Mouse (Mus musculus) bone marrow, adult 2 months (tissue): Measurements from ENCODE around the gene Fbxl20. TPM values are rescaled to one million over a fixed set of nuclear protein-coding genes. Genes with fewer than 3 reads are reported as not detected.
A peak's percentile ranks its signal among the peaks of the same experiment; 100 is the strongest.

Source experiments
- H3K27ac ChIP-seq: fragments of 200-500 bp; 2 replicates; pipeline ENCODE4 v1.5.1; 2012; ENCODE audit warnings: low read depth, mild to moderate bottlenecking, control low read depth, inconsistent platforms, low read length; ENCODE audit not compliant: control insufficient read depth, poor library complexity, insufficient read depth
- H3K4me1 ChIP-seq: fragments of 200-500 bp; 2 replicates; pipeline ENCODE4 v1.6.1; 2011; ENCODE audit warnings: low read length; ENCODE audit not compliant: control insufficient read depth, insufficient read depth
- H3K4me3 ChIP-seq: fragments of 200-500 bp; replicated peaks from 2 replicates; pipeline ENCODE3; 2011; ENCODE audit warnings: mild to moderate bottlenecking, low read depth, low read length, control low read depth; ENCODE audit not compliant: control insufficient read depth
- CTCF ChIP-seq: fragments of 200-500 bp; IDR thresholded peaks from 2 replicates; pipeline ENCODE4 v1.5.1; 2011; ENCODE audit warnings: low read length, control low read depth; ENCODE audit not compliant: control insufficient read depth, insufficient read depth
- POLR2A ChIP-seq: fragments of 200-500 bp; IDR thresholded peaks from 2 replicates; pipeline ENCODE4 v1.6.1; 2011; ENCODE audit warnings: low read depth, mild to moderate bottlenecking, control low read depth, low read length, borderline replicate concordance; ENCODE audit not compliant: control insufficient read depth
- WGBS: fragments of 180-500 bp; shearing (Covaris S2); methylation state at CpG from one replicate; pipeline ENCODE4 v1.1.7; 2018; 5-methylcytosine and 5-hydroxymethylcytosine counted together
- polyA plus RNA-seq: library from polyadenylated mRNA; stranded (reverse); fragments of >200 nt; gene quantifications from 2 replicates; pipeline ENCODE4 v1.2.4, GENCODE M21; 2011; ENCODE audit warnings: low replicate concordance; ENCODE audit not compliant: missing spikeins, insufficient read depth, insufficient read length

Gene Fbxl20
- polyA plus RNA-seq, 1 experiment: 10.1 TPM

GRCm38 (mm10) chr11:98060104-98060692, 90.0 kb downstream of the Fbxl20 start:
- Histone ChIP-seq H3K4me3 (no peak overlapping the region), H3K27ac (no peak overlapping the region), H3K4me1 (no peaks in the 10 kb centered on the region)
- WGBS: 76% methylated on average over 5 of the region's 5 CpGs
- TF ChIP-seq CTCF (no peak), POLR2A (no peak)

GRCm38 (mm10) chr11:98059662-98060061, 90.5 kb downstream of the Fbxl20 start:
- Histone ChIP-seq H3K4me1 (no peaks in the 10 kb centered on the region), H3K4me3 (no peak overlapping the region), H3K27ac (no peak overlapping the region)
- TF ChIP-seq CTCF: no peak
- TF ChIP-seq POLR2A: no peak
- WGBS: 62% methylated on average over 7 of the region's 7 CpGs

- WGBS: 69% methylated on average over 5 of the region's 5 CpGs
- H3K4me1 ChIP-seq: no peaks in the 10 kb centered on the region
- TF ChIP-seq POLR2A (no peak), CTCF (no peak)
- no peak overlapping the region for H3K4me3 ChIP-seq
- no peak overlapping the region for H3K27ac ChIP-seq
These were observed 92.2 kb downstream of the Fbxl20 start for GRCm38 (mm10) chr11:98057998-98058397.

GRCm38 (mm10) chr11:98057466-98057865, 92.7 kb downstream of the Fbxl20 start:
- Histone ChIP-seq H3K27ac (no peak overlapping the region), H3K4me1 (no peaks in the 10 kb centered on the region), H3K4me3 (no peak overlapping the region)
- TF ChIP-seq CTCF (no peak), POLR2A (no peak)
- WGBS: 30% methylated on average over 9 of the region's 9 CpGs

- no peak for TF ChIP-seq CTCF
- no peak for TF ChIP-seq POLR2A
- H3K4me1 ChIP-seq: peaks cover 3% of the 10 kb centered on the region
- 4% methylated on average over 44 of the region's 48 CpGs for WGBS
- peak within 1 kb of the TSS; percentile 47 for H3K4me3 ChIP-seq
- H3K27ac ChIP-seq: peak within 1 kb of the TSS; percentile 20; the same call in 1 of the 2 replicates
These were observed 97.0 kb downstream of the Fbxl20 start, which contains the start of gene Stac2 for GRCm38 (mm10) chr11:98052989-98053834. Gene Stac2 (minus strand): TSS chr11:98053462.

- peaks cover 3% of the 10 kb centered on the region for H3K4me1 ChIP-seq
- TF ChIP-seq CTCF (no peak), POLR2A (no peak)
- WGBS: 1% methylated on average over 83 of the region's 83 CpGs
- peak overlapping the region; percentile 47 for H3K4me3 ChIP-seq
- peak overlapping the region; percentile 20; the same call in 1 of the 2 replicates for H3K27ac ChIP-seq
These were observed 97.8 kb downstream of the Fbxl20 start for GRCm38 (mm10) chr11:98052129-98052988.

GRCm38 (mm10) chr11:98051611-98052128, 98.5 kb downstream of the Fbxl20 start:
- Histone ChIP-seq H3K4me1 (peaks cover 3% of the 10 kb centered on the region), H3K27ac (no peak overlapping the region), H3K4me3 (no peak overlapping the region)
- TF ChIP-seq CTCF (no peak), POLR2A (no peak)
- 11% methylated on average over 12 of the region's 12 CpGs for WGBS

GRCm38 (mm10) chr11:98050940-98051339, 99.3 kb downstream of the Fbxl20 start:
- no peak overlapping the region for H3K4me3 ChIP-seq
- H3K27ac ChIP-seq: no peak overlapping the region
- TF ChIP-seq CTCF (no peak), POLR2A (no peak)
- 40% methylated on average over 2 of the region's 2 CpGs for WGBS
- peaks cover 3% of the 10 kb centered on the region for H3K4me1 ChIP-seq
